Mouse (Mus musculus) hindlimb bud, embryonic 11.5 days (tissue): Measurements from ENCODE around the gene App.

ENCODE experiments used
- DNase-seq: peaks from one replicate; pipeline ENCODE4 v3.0.0-alpha.2; 2012; ENCODE audit warnings: low read depth, low spot score; ENCODE audit errors: extremely low spot score

App gene

GRCm38 (mm10) chr16:84911477-84912165, 261.9 kb downstream of the App start:
- DNase-seq: no peak

- DNase-seq: no peak
Measured at GRCm38 (mm10) chr16:84902995-84903394, 270.6 kb downstream of the App start.
